ENCODE assay signal across 8 mouse cellular contexts in the genomic region with DNA sequence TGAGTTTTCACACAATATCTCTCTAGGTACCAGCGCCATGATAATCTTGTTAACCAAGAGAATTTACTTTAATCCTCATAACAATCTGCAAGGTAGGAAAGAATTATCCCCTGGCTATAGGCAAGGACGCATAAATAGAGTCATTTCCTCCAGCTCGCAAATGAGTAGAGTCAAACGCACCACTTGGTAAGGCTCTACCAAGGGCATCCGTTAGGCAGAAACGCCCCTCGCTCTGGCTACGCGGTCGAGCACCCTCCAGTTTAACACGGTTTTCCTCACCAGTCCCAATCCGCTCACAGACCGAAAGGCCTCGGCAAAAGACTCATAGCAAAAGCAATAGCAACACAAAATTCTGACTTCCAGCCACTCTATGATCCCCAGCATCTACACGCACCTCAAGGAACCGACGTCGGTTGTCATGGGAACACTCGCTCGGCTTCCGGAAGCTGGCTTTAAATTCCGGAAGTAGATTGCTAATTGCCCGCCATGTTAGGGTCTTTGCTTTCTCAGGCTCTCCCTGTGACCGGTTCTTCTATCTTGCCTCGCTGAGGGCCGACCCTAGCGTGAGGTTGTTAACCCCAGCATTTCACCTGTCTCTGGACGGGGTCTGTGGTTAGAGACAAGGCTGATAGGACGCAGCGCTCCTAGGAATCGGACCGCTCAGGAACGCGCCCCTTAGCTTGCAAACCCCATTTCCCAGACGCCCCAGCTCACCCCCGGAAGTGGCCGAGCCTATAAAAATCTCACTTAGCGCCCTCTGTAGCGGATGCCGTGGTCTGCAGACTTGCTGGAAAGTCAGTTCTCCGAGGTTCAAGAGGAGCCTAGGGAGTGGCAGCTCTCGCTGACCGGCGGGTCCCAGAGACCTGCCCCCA. TPM values are rescaled to one million over a fixed set of nuclear protein-coding genes. Genes with fewer than 3 reads are reported as not detected.
DNase-seq lines count a peak whose midpoint lies in the region; ATAC-seq and TF ChIP-seq lines count a peak whose summit lies in the region.

Cyb561a3 (plus strand) TSS at position 483 of the 872 bp plus-strand sequence.
Tmem138 (minus strand) TSS at position 673 of the 872 bp plus-strand sequence.

- peak within 1 kb of the TSS; percentile 80 for H3K9ac ChIP-seq in embryonic facial prominence, embryonic 14.5 days (ENCODE audit: low read depth, low read length)
- peak within 1 kb of the TSS; percentile 77 for H3K9ac ChIP-seq in heart, adult 2 months (ENCODE audit: low read depth, low read length)
- peak within 1 kb of the TSS; percentile 84 for H3K9ac ChIP-seq in limb, embryonic 13.5 days
- H3K9ac ChIP-seq in midbrain, embryonic 16.5 days (ENCODE audit: low read depth, low read length): peak within 1 kb of the TSS; percentile 68

- peak within 1 kb of the TSS; percentile 88 for H3K27ac ChIP-seq in embryonic facial prominence, embryonic 14.5 days (replicated peaks; ENCODE audit: low read depth, low read length)
- H3K27ac ChIP-seq in heart, adult 2 months: peak within 1 kb of the TSS; percentile 97
- peak within 1 kb of the TSS; percentile 90 for H3K27ac ChIP-seq in limb, embryonic 13.5 days
- H3K27ac ChIP-seq in midbrain, embryonic 16.5 days (ENCODE audit: low read length): peak within 1 kb of the TSS; percentile 97

- intact Hi-C loops in heart, adult 2 months (cut with DNase I): loop anchor here (1.0 to 2.0 kb wide), 3 partner anchors 22 to 52 kb away; partner anchors contain the start of genes Cpsf7, Ddb1 and Tkfc

- H3K27me3 ChIP-seq in embryonic facial prominence, embryonic 14.5 days (replicated peaks; ENCODE audit: control insufficient read depth, insufficient read depth, low read length): no peaks in the 10 kb centered on the region
- H3K27me3 ChIP-seq in heart, adult 2 months (ENCODE audit: control insufficient read depth, insufficient read depth, low read length): no peaks in the 10 kb centered on the region
- H3K27me3 ChIP-seq in limb, embryonic 13.5 days: no peaks in the 10 kb centered on the region
- no peaks in the 10 kb centered on the region for H3K27me3 ChIP-seq in midbrain, embryonic 16.5 days (ENCODE audit: control insufficient read depth, insufficient read depth, low read depth, low read length)

- peak; percentile 80 for TF ChIP-seq CTCF in heart, adult 2 months (IDR thresholded peaks at IDR 0.05)

- peak within 1 kb of the TSS; percentile 92 for H3K4me2 ChIP-seq in embryonic facial prominence, embryonic 14.5 days (ENCODE audit: low read depth, low read length)
- H3K4me2 ChIP-seq in limb, embryonic 13.5 days (replicated peaks): peak within 1 kb of the TSS; percentile 80
- H3K4me2 ChIP-seq in midbrain, embryonic 16.5 days (ENCODE audit: low read length): peak within 1 kb of the TSS; percentile 82

- no peaks in the 10 kb centered on the region for H3K9me3 ChIP-seq in embryonic facial prominence, embryonic 14.5 days (ENCODE audit: control insufficient read depth, low read length)
- no peaks in the 10 kb centered on the region for H3K9me3 ChIP-seq in limb, embryonic 13.5 days
- H3K9me3 ChIP-seq in midbrain, embryonic 16.5 days (replicated peaks; ENCODE audit: control insufficient read depth, low read length, poor library complexity, severe bottlenecking): no peaks in the 10 kb centered on the region

- TF ChIP-seq EP300 in heart, adult 2 months (IDR thresholded peaks at IDR 0.05; ENCODE audit: insufficient read depth, low read depth, low read length): 0 out of 2 replicates have a peak, but pooled peaks have one; percentile 46

- peaks cover 2% of the 10 kb centered on the region; the same call in 1 of the 2 replicates for H3K79me2 ChIP-seq in heart, adult 2 months (replicated peaks; ENCODE audit: control insufficient read depth, insufficient read depth, low read length)

- ATAC-seq in embryonic facial prominence, embryonic 14.5 days (ENCODE audit: low read depth): peak; percentile 96
- ATAC-seq in limb, embryonic 13.5 days (ENCODE audit: low FRiP score, low read depth): peak; percentile 94
- ATAC-seq in midbrain, embryonic 16.5 days: peak; percentile 97

- peaks cover 20% of the 10 kb centered on the region for H3K4me1 ChIP-seq in embryonic facial prominence, embryonic 14.5 days (ENCODE audit: control insufficient read depth, insufficient read depth, low read length)
- peaks cover 1% of the 10 kb centered on the region; the same call in 1 of the 2 replicates for H3K4me1 ChIP-seq in heart, adult 2 months (ENCODE audit: control insufficient read depth, insufficient read depth, low read length)
- H3K4me1 ChIP-seq in limb, embryonic 13.5 days: peaks cover 19% of the 10 kb centered on the region
- peaks cover 21% of the 10 kb centered on the region for H3K4me1 ChIP-seq in midbrain, embryonic 16.5 days (ENCODE audit: control insufficient read depth, insufficient read depth, low read length)

- H3K4me3 ChIP-seq in embryonic facial prominence, embryonic 14.5 days (ENCODE audit: low read depth, low read length): peak within 1 kb of the TSS; percentile 54
- peak within 1 kb of the TSS; percentile 90 for H3K4me3 ChIP-seq in heart, adult 2 months
- H3K4me3 ChIP-seq in limb, embryonic 13.5 days: peak within 1 kb of the TSS; percentile 70
- peak within 1 kb of the TSS; percentile 69 for H3K4me3 ChIP-seq in midbrain, embryonic 16.5 days (ENCODE audit: low read depth, low read length)

- H3K36me3 ChIP-seq in embryonic facial prominence, embryonic 14.5 days (ENCODE audit: control insufficient read depth, insufficient read depth, low read length): peaks cover 31% of the 10 kb centered on the region
- H3K36me3 ChIP-seq in heart, adult 2 months (ENCODE audit: control insufficient read depth, insufficient read depth, low read length): no peaks in the 10 kb centered on the region
- H3K36me3 ChIP-seq in limb, embryonic 13.5 days: peaks cover 37% of the 10 kb centered on the region
- H3K36me3 ChIP-seq in midbrain, embryonic 16.5 days (ENCODE audit: control insufficient read depth, insufficient read depth, low read length): peaks cover 11% of the 10 kb centered on the region

- TF ChIP-seq POLR2A in heart, adult 2 months (IDR thresholded peaks at IDR 0.05; ENCODE audit: insufficient read depth, low read depth, low read length): peak; percentile 91

- under 1% methylated on average over 42 of the region's 44 CpGs for WGBS in embryonic facial prominence, embryonic 14.5 days
- WGBS in heart, adult 2 months: under 1% methylated on average over 44 of the region's 44 CpGs
- WGBS in limb, embryonic 13.5 days: under 1% methylated on average over 44 of the region's 44 CpGs
- under 1% methylated on average over 44 of the region's 44 CpGs for WGBS in midbrain, embryonic 16.5 days

- DNase-seq in 3T3-L1 (ENCODE audit: low read depth, low spot score): peak; percentile 98
- DNase-seq in adrenal gland, postnatal 4 days (ENCODE audit: low spot score in 2 of 2): peak; percentile 58 to 84
- peak; percentile 98 for DNase-seq in embryonic facial prominence, embryonic 14.5 days (ENCODE audit: low spot score)
- peak; percentile 92 to 94 for DNase-seq in heart, adult 2 months
- DNase-seq in kidney, adult 8-10 months: peak; percentile 93 to 94
- peak; percentile 87 to 92 for DNase-seq in spleen, postnatal 10 days (ENCODE audit: low spot score in 2 of 2)

RNA-seq across cellular contexts. Expression of gene Cyb561a3, which starts in this region (rescaled TPM):
- 10 to 100 TPM; 14.7 to 17.3 TPM for total RNA-seq in adrenal gland, postnatal 4 days (2021)
- polyA plus RNA-seq in embryonic facial prominence, embryonic 14.5 days (2014; fragmentation: Nextera tagmentation; extraction: Ambion mirVana): 17.8 and 20.7 TPM in 2 replicates
- total RNA-seq in heart, adult 2 months (2021): 10 to 100 TPM; 11.3 TPM
- polyA plus RNA-seq in heart, adult 2 months (2012; rRNA removed): 24.3 and 32.2 TPM in 2 replicates
- polyA plus RNA-seq in limb, embryonic 13.5 days (2015; fragmentation: Nextera tagmentation; extraction: Ambion mirVana): 15.9 and 19.3 TPM in 2 replicates
- polyA plus RNA-seq in midbrain, embryonic 16.5 days (2015; fragmentation: Nextera tagmentation; extraction: Ambion mirVana): 24.5 and 26.4 TPM in 2 replicates

RNA-seq across cellular contexts. Expression of gene Tmem138, which starts in this region (rescaled TPM):
- 10 to 100 TPM; 16.2 to 16.8 TPM for total RNA-seq in adrenal gland, postnatal 4 days (2021)
- polyA plus RNA-seq in embryonic facial prominence, embryonic 14.5 days (2014; fragmentation: Nextera tagmentation; extraction: Ambion mirVana): 30.8 and 34.1 TPM in 2 replicates
- 1 to 10 TPM; 1.9 to 2.7 TPM for total RNA-seq in heart, adult 2 months (2021)
- 6.2 and 6.7 TPM in 2 replicates for polyA plus RNA-seq in heart, adult 2 months (2012; rRNA removed)
- 39.4 and 39.7 TPM in 2 replicates for polyA plus RNA-seq in limb, embryonic 13.5 days (2015; fragmentation: Nextera tagmentation; extraction: Ambion mirVana)
- polyA plus RNA-seq in midbrain, embryonic 16.5 days (2015; fragmentation: Nextera tagmentation; extraction: Ambion mirVana): 37.8 TPM in 2 replicates

Comparison
In these comparisons a context has a peak if more than half of its experiments do, and no peak if none do; other contexts are left out.
1. Peak in every context shown above with its lines: DNase-seq, ATAC-seq, H3K4me3 ChIP-seq and H3K27ac ChIP-seq.
2. RNA of gene Tmem138 (total RNA-seq): 16.2 to 16.8 TPM in adrenal gland, postnatal 4 days; 1.9 to 2.7 TPM in heart, adult 2 months; every median in the first group is over 4 times any median in the second.